Mouse (Mus musculus) thymus, postnatal 25 days (tissue): Measurements from ENCODE around the gene Trim26.
A peak's percentile ranks its signal among the peaks of the same experiment; 100 is the strongest.
"Not testable (repeated sequence)": the region's sequence is repeated elsewhere in the genome, so short reads cannot be mapped to it uniquely, and the experiment has no call there.

Source experiments
- DNase-seq: peaks from one replicate; pipeline ENCODE4 v3.0.0; 2022

The Trim26 gene

GRCm38 (mm10) chr17:36836874-36837647 lies at the start of gene Trim26:
Gene Trim26 (plus strand): TSS chr17:36837134.
- DNase-seq, result peak; percentile 97

DNA sequence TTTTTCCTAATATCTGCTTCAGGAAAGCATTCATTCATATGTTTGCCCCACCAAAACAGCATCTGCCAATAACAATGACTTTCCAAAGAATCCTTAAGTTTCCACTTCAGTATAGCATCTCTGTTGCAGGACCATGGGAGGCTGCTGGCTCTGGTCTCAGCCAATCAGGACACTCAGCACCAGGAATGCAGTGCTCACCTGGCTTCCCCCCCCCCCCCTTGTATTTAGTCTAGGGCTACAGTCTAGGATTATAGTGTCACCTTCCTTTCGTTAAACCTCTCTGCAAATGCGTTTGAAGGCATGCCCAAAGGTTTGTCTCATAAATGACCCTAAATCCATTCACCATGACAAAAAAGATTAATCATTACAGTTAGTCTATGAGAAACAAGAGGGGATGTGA lies 48.6 kb upstream of the Trim26 start:
- no peak for DNase-seq

- DNase-seq, result peak; percentile 68
Observed at GRCm38 (mm10) chr17:36788801-36789200, 48.1 kb upstream of the Trim26 start.

DNA sequence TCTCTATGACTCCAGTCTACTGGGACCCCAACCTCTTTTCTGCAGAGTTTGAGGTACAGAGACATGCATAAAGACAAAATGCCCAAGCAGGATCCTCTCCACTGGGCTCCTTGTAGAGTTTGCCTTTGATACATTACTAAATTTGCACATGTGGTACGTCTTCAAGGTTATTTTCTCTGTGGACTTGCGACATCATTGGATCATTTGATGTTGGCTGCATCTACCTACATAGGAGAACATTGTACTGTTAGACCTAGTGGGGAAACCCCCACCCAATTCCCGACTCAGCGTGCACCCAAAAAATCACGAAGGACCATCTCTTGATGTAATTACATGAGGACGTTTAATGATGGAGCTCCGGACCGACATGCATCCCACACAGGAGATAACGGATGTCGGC lies 37.4 kb upstream of the Trim26 start:
- DNase-seq, result no peak

- DNase-seq, result not testable (repeated sequence)
Observed at GRCm38 (mm10) chr17:36799921-36800462, 36.9 kb upstream of the Trim26 start.

- no peak for DNase-seq
Observed at GRCm38 (mm10) chr17:36811871-36812270, 25.1 kb upstream of the Trim26 start, which contains the start of gene H2-M10.6. Gene H2-M10.6 (plus strand): TSS chr17:36812171.

DNA sequence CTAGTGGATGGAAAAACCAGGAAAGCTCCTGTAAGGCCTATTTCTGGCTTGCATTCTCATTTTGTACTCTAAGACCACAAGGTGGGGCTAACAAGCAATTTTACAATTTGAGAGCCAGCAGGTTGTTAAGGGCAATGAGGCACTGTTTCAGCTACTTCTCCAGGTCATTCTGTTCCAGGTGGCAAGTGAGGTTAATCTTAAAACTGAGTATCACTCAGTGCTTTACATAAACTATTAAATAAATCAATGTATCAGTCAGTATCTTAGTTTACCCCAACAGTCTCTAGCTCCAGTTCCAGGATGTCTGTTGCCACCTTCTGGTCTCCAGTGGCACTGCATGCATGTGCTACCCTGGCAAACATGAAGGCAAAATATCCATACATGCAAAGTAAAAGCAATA lies 12.9 kb upstream of the Trim26 start:
- peak; percentile 65 for DNase-seq

GRCm38 (mm10) chr17:36825525-36825924 lies 11.4 kb upstream of the Trim26 start:
- DNase-seq, result peak; percentile 10

DNA sequence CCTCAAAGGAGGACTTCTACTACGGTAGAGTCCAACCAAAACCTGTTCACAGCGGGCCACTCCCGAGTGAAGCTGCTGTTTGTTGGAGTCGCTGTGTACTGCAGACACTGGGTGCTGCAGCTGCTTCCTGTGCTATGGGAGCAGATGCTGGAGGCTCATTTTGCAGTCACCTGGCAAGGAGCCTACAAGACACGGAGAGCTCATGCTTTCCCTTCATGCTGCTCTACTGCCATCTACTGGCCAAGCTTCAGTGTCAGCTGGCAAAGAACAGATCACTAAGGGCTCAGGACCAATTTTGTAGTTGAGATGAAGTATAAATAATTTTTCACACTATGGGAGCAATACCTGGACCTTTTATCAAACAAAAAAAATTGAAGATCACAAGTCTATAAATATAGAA lies 10.9 kb upstream of the Trim26 start:
- DNase-seq, result peak; percentile 82

GRCm38 (mm10) chr17:36828488-36828887 lies 8.4 kb upstream of the Trim26 start:
- no peak for DNase-seq

DNA sequence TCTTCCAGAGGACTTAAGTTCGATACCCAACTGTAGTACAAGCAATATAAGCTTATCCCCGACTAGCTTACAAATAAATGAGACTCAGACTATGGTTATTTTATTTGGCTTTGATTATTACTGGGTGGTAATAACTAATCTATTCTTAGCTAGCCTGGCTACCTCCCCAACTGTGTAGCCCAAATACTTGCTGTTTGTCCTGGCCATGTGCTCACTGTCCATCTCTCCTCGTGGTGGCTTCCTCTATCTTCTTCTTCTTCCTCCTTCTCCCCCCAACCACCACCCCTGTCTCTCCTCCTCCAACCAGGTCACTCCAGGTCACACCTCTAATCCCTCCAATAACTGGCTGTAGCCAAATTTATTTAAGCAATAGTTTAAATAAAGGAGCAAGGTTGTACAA lies 6.5 kb upstream of the Trim26 start:
- no peak for DNase-seq

DNA sequence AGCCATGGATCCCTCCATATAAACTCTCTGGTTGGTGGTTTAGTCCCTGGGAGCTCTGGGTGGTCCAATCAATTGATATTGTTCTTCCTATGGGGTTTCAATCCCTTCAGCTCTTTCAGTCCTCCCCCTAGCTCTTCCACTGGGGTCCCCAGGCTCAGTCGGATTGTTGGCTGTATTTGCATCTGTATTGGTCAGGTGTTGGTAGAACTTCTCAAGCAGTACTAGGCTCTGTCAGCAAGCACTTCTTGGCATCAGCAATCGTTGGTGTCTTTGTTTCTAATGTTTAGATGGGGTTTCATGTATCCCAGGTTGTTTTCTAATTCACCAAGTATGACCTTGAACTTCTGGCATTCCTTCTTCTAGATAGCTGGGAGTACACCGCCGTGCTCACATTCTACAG lies 4.2 kb upstream of the Trim26 start:
- DNase-seq, result no peak

- peak; percentile 67 for DNase-seq
Observed at GRCm38 (mm10) chr17:36835591-36836426, 1.1 kb upstream of the Trim26 start.

GRCm38 (mm10) chr17:36836427-36836812 lies 514 bp upstream of the Trim26 start:
- no peak for DNase-seq

DNA sequence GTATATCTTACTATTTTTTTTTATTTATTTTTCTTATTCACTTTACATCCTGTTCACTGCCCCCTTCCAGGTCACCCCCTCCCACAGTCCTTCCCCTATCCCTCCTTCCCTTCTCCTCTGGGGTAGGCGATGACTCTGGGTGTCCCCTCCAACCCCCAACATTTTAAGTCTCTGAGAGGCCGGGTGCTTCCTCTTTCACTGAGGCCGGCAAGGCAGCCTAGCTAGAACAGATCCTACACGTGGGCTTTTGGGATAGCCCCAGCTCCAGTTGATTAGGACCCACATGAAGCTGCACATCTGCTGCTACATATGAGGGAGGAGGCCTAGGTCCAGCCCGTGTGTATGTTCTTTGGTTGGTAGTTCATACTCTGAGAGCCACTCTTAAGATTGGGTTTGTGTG lies 2.1 kb downstream of the Trim26 start:
- DNase-seq, result no peak

DNA sequence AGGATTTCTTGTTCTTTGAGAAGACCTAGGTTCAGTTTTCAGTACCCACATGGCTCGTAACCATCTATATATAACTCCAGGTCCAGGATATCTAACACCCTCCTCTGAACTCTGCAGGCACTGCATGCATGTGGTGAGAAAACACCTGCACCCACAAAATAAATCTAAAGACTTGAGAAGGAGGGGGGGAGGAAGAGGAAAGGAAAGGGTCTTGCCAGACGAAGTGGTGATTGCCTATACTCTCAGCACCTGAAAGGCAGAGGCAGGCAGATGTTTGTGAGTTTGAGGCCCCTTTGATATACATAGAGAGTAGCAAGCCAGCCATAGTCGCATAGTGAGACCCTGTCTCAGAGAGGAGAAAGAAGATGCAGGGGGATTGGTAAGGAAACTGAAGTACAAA lies 3.0 kb downstream of the Trim26 start:
- peak; percentile 36 for DNase-seq

DNA sequence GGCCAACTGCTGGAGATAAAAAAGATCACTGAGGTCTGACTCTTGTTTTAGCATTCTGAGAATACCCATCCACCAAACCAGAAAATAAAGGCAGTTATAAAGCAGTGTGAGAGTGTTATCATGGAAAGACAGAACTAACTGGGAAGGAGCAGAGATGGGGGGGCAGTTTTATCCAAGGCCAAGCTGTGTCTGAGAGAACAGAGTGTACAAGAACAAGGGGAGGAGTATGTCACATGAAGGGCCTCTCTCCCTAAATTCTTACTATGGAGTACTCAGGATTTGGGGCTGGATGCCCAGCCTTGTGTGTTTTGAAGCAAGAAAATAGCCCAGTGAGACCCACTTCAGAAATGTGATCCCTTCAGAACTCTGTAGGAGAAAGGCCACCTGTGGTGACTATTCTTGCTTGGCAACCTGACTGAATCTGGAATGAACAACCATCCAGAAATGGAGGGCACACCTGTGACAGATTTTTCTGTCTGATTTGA lies 4.1 kb downstream of the Trim26 start:
- DNase-seq, result no peak

GRCm38 (mm10) chr17:36843696-36844095 lies 6.8 kb downstream of the Trim26 start:
- DNase-seq, result no peak

DNA sequence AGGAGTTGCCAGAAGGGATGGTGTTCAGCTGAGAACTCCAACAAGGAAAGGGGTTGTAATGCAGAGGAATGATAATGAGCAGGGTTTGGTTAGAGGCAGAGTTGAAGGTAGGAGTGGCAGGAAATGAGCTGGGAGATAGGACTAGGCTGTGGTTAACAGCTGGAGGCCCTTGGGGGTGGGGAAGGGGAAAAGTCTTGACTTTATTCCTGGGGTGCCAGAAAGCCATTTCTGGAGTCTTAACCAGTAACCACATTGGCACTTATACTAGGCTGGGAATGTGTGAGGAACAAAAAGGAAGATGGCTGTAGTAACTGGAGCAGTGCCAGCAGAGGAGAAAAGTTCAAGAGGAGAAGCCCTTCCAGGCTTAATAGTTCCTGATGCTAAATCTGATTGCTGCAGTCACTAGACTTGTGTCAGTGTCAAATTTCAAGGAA lies 7.4 kb downstream of the Trim26 start:
- no peak for DNase-seq

DNA sequence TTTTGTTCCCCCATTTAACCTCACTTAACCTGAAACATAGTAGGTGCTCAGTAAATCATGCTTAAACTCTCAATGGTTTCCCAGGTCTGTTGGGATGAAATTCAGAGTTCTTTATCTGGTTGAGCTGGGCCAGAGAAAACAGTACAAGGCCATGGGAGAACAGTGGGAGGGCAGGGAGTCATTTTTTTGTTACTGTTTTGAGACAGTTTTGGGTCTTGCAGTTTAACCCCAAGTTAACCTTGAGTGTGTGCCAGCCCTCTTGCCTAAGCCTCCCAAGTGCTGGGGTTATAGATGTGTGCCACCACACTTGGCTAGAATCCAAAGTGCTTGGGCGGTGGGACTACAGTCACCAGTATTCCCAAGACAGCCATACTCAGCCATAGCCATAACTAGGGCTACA lies 7.8 kb downstream of the Trim26 start:
- no peak for DNase-seq

- no peak for DNase-seq
Observed at GRCm38 (mm10) chr17:36848911-36849310, 12.0 kb downstream of the Trim26 start.

GRCm38 (mm10) chr17:36849992-36850391 lies 13.1 kb downstream of the Trim26 start:
- DNase-seq, result no peak

- no peak for DNase-seq
Observed at GRCm38 (mm10) chr17:36851200-36851599, 14.3 kb downstream of the Trim26 start.

DNA sequence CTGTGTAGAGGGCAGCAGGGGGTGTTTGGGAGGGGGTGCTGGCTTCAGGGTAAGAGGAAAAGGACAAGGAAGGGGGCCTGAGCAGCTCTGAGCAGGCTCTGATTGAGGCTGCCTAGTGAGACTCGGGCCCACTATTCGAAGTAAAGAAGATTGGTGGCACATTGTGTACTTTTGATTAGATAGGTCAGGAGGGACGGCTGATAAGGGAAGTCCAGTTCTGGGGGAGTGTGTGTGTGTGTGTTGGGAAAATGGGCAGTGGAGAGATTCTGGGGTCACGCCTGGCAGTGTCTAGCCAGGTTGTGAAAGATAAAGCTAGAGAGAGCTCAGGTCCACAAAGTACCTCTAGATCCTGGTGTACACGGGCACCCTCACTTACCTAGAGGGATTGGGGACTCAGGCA lies 14.7 kb downstream of the Trim26 start:
- DNase-seq, result no peak
